Mouse (Mus musculus) cerebellum, adult 11 months (tissue): ENCODE results near the gene Gper1.

Source experiments
- DNase-seq: peaks from one replicate; pipeline ENCODE4 v3.0.0; 2022

Gene Gper1

GRCm38 (mm10) chr5:139423026-139423865, at the start of gene Gper1:
Gper1 (plus strand) TSS chr5:139423151.
- peak; percentile 59 for DNase-seq

GRCm38 (mm10) chr5:139373889-139374444, 49.0 kb upstream of the Gper1 start:
- DNase-seq, result no peak

- no peak for DNase-seq
Measured at GRCm38 (mm10) chr5:139374841-139375240, 48.1 kb upstream of the Gper1 start.

GRCm38 (mm10) chr5:139377468-139378270, 45.3 kb upstream of the Gper1 start, which contains the start of gene Gpr146:
Gpr146 (plus strand) TSS chr5:139377697.
- no peak for DNase-seq

GRCm38 (mm10) chr5:139378271-139378556, 44.7 kb upstream of the Gper1 start:
- DNase-seq, result no peak

- no peak for DNase-seq
Measured at GRCm38 (mm10) chr5:139378986-139379629, 43.8 kb upstream of the Gper1 start.

GRCm38 (mm10) chr5:139379771-139380384, 43.1 kb upstream of the Gper1 start:
- no peak for DNase-seq

- DNase-seq, result peak; percentile 90
Measured at GRCm38 (mm10) chr5:139380385-139381248, 42.3 kb upstream of the Gper1 start.

- DNase-seq, result no peak
Measured at GRCm38 (mm10) chr5:139381586-139382513, 41.1 kb upstream of the Gper1 start.

GRCm38 (mm10) chr5:139382760-139383159, 40.2 kb upstream of the Gper1 start:
- no peak for DNase-seq

- no peak for DNase-seq
Measured at GRCm38 (mm10) chr5:139383234-139383633, 39.7 kb upstream of the Gper1 start.

GRCm38 (mm10) chr5:139384531-139384930, 38.4 kb upstream of the Gper1 start:
- no peak for DNase-seq

- no peak for DNase-seq
Measured at GRCm38 (mm10) chr5:139386047-139386446, 36.9 kb upstream of the Gper1 start.

GRCm38 (mm10) chr5:139387329-139388194, 35.4 kb upstream of the Gper1 start:
- no peak for DNase-seq

GRCm38 (mm10) chr5:139388195-139388570, 34.8 kb upstream of the Gper1 start:
- DNase-seq, result no peak

GRCm38 (mm10) chr5:139388694-139389675, 34.0 kb upstream of the Gper1 start:
- no peak for DNase-seq

- no peak for DNase-seq
Measured at GRCm38 (mm10) chr5:139389676-139390061, 33.3 kb upstream of the Gper1 start.
